Mouse (Mus musculus): ENCODE data around the gene Nasp.

DNA sequence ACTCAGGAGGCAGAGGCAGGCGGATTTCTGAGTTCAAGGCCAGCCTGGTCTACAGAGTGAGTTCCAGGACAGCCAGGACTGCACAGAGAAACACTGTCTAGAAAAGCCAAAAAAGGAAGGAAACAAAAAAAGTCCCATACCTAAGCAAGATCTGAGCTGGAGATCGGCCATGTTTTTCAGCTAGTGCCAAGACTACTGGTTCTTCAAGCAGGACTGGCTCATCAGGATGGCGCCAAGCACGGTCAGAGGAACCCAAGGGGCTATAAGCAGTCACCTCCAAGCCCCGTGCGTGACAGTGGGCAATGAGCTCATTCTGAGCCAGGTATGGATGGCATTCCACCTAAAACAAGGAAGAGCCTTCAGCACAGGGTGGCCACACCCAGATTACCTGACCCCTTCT, 11.1 kb upstream of the Nasp start:
- no peak for TF ChIP-seq CTCF (IDR thresholded peaks at IDR 0.05; ENCODE audit: extremely low read depth, insufficient read depth, low read length)
- TF ChIP-seq POLR2A (IDR thresholded peaks at IDR 0.05; ENCODE audit: extremely low read depth, insufficient read depth, low read length): no peak
